Mouse (Mus musculus): ENCODE data around the gene Ptges2. TPM values are rescaled to one million over a fixed set of nuclear protein-coding genes. Genes with fewer than 3 reads are reported as not detected.

Ptges2 gene
- polyA plus RNA-seq, 1 experiment from 2014 or later, result 39.5 TPM

DNA sequence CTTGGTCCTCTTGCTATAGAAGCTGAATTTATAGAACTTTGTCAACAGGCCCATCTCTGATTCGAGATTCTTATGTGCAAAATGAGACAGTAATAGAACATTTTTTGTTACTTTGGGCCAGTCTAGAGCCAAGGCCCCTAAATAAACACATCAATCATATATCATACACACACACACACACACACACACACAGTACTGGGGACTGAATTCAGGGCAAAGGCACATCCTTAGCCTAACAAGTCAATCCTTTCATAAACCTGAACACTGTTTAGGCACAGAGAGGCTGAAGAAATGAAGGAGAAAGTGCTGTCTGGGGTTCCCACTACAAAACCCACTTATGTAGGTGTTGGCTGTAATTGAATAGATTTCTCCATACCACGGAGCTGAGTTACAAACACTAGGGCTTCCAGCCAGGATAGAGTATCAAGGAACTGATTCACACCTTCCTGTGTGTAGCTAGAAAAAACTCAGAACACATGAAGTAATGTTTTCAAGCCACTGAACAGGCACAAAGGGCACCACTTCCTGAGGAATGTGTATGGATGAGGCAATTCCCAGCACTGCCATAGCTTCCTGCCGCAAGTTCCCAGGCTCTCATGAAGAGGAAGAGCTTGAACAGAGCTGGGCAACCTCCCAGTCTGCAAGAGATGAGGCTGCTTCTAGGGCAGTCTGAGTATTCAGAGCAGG lies 41.1 kb downstream of the Ptges2 start:
- Histone ChIP-seq H3K4me2 (replicated peaks; ENCODE audit: low read depth, low read length) (no peak overlapping the region), H3K4me3 (ENCODE audit: low read length) (no peak overlapping the region), H3K27me3 (ENCODE audit: insufficient read depth, low read length) (no peaks in the 10 kb centered on the region), H3K9me3 (ENCODE audit: low read length) (no peaks in the 10 kb centered on the region), H3K27ac (ENCODE audit: low read length) (peak overlapping the region; percentile 77), H3K36me3 (ENCODE audit: insufficient read depth, low read length) (no peaks in the 10 kb centered on the region), H3K4me1 (ENCODE audit: insufficient read depth, low read length) (peaks cover 30% of the 10 kb centered on the region), H3K9ac (replicated peaks; ENCODE audit: low read length) (peak overlapping the region; percentile 5; the same call in 1 of the 2 replicates)
- ATAC-seq (ENCODE audit: low FRiP score, low TSS enrichment), result peak; percentile 82; the same call in 1 of the 2 replicates
- 50% methylated on average over 3 of the region's 3 CpGs for WGBS

DNA sequence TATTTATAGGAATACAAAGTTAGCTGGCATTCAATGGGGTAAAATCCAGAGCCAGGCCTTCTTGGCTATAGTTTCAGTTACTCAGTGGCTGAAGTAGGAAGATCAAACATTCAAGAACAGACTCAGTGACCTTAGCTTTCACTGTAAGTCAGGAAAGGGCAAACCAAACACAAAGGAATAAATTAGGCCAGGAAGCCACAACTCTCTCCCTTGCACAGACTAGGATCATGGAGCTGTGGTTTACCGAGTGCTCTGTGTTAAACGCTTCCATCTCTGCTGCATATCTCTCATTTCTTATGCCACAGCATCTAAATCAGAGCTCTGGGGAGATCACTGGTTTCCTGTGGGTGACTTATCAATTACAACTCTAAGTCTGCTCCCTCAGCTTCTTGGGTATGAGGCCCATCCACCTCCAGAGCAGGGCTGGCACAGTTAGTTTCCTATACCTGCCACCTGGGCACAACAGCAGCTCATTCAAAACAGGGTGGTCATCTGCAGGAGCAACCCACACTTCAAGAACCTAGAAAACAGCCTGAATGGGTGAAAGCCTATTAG lies 42.0 kb downstream of the Ptges2 start:
- no peaks in the 10 kb centered on the region for H3K9me3 ChIP-seq (ENCODE audit: low read length)
- H3K36me3 ChIP-seq (ENCODE audit: insufficient read depth, low read length), result no peaks in the 10 kb centered on the region
- ATAC-seq (ENCODE audit: low FRiP score, low TSS enrichment), result no peak
- peaks cover 30% of the 10 kb centered on the region for H3K4me1 ChIP-seq (ENCODE audit: insufficient read depth, low read length)
- WGBS, result 67% methylated on average over 2 of the region's 2 CpGs
- no peaks in the 10 kb centered on the region for H3K27me3 ChIP-seq (ENCODE audit: insufficient read depth, low read length)
- no peak overlapping the region for H3K4me3 ChIP-seq (ENCODE audit: low read length)
- peak overlapping the region; percentile 5 for H3K9ac ChIP-seq (replicated peaks; ENCODE audit: low read length)
- H3K27ac ChIP-seq (ENCODE audit: low read length), result peak overlapping the region; percentile 77
- H3K4me2 ChIP-seq (replicated peaks; ENCODE audit: low read depth, low read length), result no peak overlapping the region

DNA sequence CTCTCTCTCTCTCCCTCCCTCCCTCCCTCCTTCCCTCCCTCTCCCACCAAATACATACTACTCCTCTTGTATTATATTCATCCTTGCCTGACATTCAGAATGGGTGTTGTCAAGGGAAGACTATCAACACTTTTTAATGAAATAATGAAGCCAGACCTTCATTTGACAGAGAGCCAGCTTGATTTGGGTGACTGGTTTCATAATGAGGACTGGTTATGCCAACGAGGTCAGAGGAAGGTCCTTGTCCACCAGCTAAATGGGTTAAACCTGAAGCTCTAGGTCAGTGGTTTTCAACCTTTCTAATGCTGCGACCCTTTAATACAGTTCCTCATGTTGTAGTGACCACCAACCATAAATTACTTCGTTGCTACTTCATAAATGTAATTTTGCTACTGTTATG lies 43.0 kb downstream of the Ptges2 start:
- no peak overlapping the region for H3K4me2 ChIP-seq (replicated peaks; ENCODE audit: low read depth, low read length)
- H3K4me3 ChIP-seq (ENCODE audit: low read length), result no peak overlapping the region
- no peaks in the 10 kb centered on the region for H3K36me3 ChIP-seq (ENCODE audit: insufficient read depth, low read length)
- H3K9me3 ChIP-seq (ENCODE audit: low read length), result no peaks in the 10 kb centered on the region
- WGBS, result 80% methylated on average over 3 of the region's 3 CpGs
- no peak for ATAC-seq (ENCODE audit: low FRiP score, low TSS enrichment)
- H3K9ac ChIP-seq (replicated peaks; ENCODE audit: low read length), result no peak overlapping the region
- no peak overlapping the region for H3K27ac ChIP-seq (ENCODE audit: low read length)
- peaks cover 30% of the 10 kb centered on the region for H3K4me1 ChIP-seq (ENCODE audit: insufficient read depth, low read length)
- H3K27me3 ChIP-seq (ENCODE audit: insufficient read depth, low read length), result no peaks in the 10 kb centered on the region

DNA sequence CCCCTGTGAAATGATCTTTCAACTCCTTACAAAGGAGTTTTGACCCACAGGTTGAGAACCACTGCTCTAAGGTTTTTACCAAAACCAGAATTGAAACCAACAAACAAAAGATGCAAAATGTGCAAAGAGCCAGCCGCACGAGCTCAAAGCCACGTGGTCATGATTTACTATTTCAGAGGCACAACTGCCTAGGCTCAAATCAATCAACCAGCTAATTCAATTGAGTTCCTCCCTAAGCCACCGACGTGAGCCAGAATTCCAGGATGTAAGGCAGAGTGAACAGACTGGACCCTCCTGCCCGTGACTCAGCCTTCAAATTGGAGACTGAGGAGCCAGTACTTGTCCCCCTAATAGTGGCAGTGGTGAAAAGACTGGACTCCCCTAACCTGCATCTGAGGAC lies 43.5 kb downstream of the Ptges2 start:
- H3K27ac ChIP-seq (ENCODE audit: low read length), result no peak overlapping the region
- no peak overlapping the region for H3K9ac ChIP-seq (replicated peaks; ENCODE audit: low read length)

DNA sequence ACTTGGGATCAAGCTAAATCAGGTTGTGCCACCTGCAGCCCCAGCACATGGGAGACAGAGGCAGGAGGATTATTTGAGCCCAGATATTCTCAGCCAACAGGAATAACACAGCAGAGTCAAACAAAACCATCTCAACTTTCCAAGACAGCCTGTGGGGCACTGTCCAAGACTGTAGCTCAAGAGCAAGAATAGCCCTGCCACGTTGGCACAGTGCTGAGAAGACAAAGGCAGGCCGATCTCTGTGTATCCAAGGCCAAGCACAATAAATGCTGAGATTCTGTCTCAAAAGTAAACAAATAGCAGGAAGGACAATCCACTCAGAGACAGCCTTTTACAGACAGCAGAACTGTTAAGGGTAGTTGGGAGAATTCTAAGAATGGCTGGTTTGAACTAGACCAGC lies 44.5 kb downstream of the Ptges2 start:
- 59% methylated on average over 2 of the region's 2 CpGs for WGBS
- Histone ChIP-seq H3K9ac (replicated peaks; ENCODE audit: low read length) (no peak overlapping the region), H3K27me3 (ENCODE audit: insufficient read depth, low read length) (no peaks in the 10 kb centered on the region), H3K9me3 (ENCODE audit: low read length) (no peaks in the 10 kb centered on the region), H3K4me1 (ENCODE audit: insufficient read depth, low read length) (peaks cover 30% of the 10 kb centered on the region), H3K36me3 (ENCODE audit: insufficient read depth, low read length) (no peaks in the 10 kb centered on the region), H3K4me2 (replicated peaks; ENCODE audit: low read depth, low read length) (no peak overlapping the region), H3K27ac (ENCODE audit: low read length) (peak overlapping the region; percentile 31), H3K4me3 (ENCODE audit: low read length) (no peak overlapping the region)
- ATAC-seq (ENCODE audit: low FRiP score, low TSS enrichment), result no peak

More for the DNA sequence above, 43.5 kb downstream of the Ptges2 start:
- no peak for ATAC-seq (ENCODE audit: low FRiP score, low TSS enrichment)
- H3K27me3 ChIP-seq (ENCODE audit: insufficient read depth, low read length), result no peaks in the 10 kb centered on the region
- H3K4me2 ChIP-seq (replicated peaks; ENCODE audit: low read depth, low read length), result no peak overlapping the region
- 13% methylated on average over 6 of the region's 6 CpGs for WGBS
- peaks cover 30% of the 10 kb centered on the region for H3K4me1 ChIP-seq (ENCODE audit: insufficient read depth, low read length)
- no peaks in the 10 kb centered on the region for H3K36me3 ChIP-seq (ENCODE audit: insufficient read depth, low read length)
- no peaks in the 10 kb centered on the region for H3K9me3 ChIP-seq (ENCODE audit: low read length)
- no peak overlapping the region for H3K4me3 ChIP-seq (ENCODE audit: low read length)

DNA sequence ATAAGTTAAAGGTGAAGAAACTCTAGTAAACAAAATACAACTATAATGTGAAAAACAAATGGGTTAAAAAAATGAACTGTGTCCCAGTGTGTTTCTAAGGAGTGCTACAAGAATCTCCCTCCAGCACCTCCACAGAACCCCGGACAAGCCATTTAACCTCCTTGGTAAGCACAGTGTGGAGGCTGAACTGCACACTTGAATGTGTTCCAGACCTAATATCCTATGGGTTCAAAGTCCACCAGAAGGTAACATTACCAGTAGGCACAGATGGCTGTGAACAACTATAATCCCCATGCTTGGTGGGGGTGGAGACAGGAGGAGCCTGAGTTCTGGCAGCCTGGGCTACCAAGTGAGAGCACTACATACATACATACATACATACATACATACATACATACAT lies 44.9 kb downstream of the Ptges2 start:
- H3K4me2 ChIP-seq (replicated peaks; ENCODE audit: low read depth, low read length), result no peak overlapping the region
- peak overlapping the region; percentile 51 for H3K27ac ChIP-seq (ENCODE audit: low read length)
- H3K9ac ChIP-seq (replicated peaks; ENCODE audit: low read length), result no peak overlapping the region
- no peaks in the 10 kb centered on the region for H3K9me3 ChIP-seq (ENCODE audit: low read length)
- H3K4me3 ChIP-seq (ENCODE audit: low read length), result no peak overlapping the region
- H3K27me3 ChIP-seq (ENCODE audit: insufficient read depth, low read length), result no peaks in the 10 kb centered on the region
- no peaks in the 10 kb centered on the region for H3K36me3 ChIP-seq (ENCODE audit: insufficient read depth, low read length)
- H3K4me1 ChIP-seq (ENCODE audit: insufficient read depth, low read length), result peaks cover 30% of the 10 kb centered on the region
- WGBS, result 71% methylated on average over 1 of the region's 1 CpGs
- ATAC-seq (ENCODE audit: low FRiP score, low TSS enrichment), result no peak

DNA sequence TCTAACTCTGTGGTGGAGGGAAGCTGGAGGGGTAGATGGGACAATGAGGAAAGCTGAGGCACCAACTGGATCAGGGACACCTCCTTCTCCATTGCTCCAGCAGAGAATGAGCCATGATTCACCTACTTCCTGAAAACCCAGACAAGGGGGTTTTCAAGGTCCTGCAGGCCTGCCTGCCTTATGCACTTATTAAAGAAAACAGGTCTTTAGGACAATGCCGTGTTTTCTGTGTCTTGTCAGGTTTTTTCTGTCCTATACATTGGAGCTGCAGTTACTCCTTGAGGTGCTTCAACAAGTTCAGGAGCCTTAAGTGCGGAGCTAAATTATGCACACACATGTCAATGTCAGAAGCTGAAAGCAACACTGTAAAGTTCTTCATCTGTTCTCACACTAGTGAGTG lies 45.9 kb downstream of the Ptges2 start:
- H3K4me2 ChIP-seq (replicated peaks; ENCODE audit: low read depth, low read length), result no peak overlapping the region
- 87% methylated on average over 2 of the region's 2 CpGs for WGBS
- no peaks in the 10 kb centered on the region for H3K9me3 ChIP-seq (ENCODE audit: low read length)
- no peak overlapping the region for H3K9ac ChIP-seq (replicated peaks; ENCODE audit: low read length)
- H3K36me3 ChIP-seq (ENCODE audit: insufficient read depth, low read length), result no peaks in the 10 kb centered on the region
- H3K27me3 ChIP-seq (ENCODE audit: insufficient read depth, low read length), result no peaks in the 10 kb centered on the region
- ATAC-seq (ENCODE audit: low FRiP score, low TSS enrichment), result no peak
- no peak overlapping the region for H3K4me3 ChIP-seq (ENCODE audit: low read length)
- no peak overlapping the region for H3K27ac ChIP-seq (ENCODE audit: low read length)
- H3K4me1 ChIP-seq (ENCODE audit: insufficient read depth, low read length), result peaks cover 30% of the 10 kb centered on the region

DNA sequence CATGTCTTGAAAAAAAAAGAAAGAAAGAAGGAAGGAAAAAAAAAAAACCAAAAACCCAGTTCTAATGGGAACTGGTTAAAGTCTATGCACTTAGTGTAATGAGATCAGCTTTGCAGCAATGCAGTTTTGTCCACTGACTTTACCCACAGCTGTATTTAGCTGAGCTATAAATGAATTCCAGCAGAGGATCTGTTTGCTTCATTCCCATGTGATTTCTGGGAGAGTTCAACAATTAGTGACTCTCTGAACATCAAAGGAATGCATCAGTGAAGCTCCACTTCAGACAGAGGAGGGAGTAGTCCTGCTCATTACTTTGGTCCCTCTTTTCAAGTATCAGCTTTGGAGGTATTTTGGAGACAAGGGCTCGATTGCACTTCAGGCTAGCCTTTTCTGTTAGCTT lies 49.8 kb downstream of the Ptges2 start:
- no peak for ATAC-seq (ENCODE audit: low FRiP score, low TSS enrichment)
- no peak overlapping the region for H3K27ac ChIP-seq (ENCODE audit: low read length)
- no peaks in the 10 kb centered on the region for H3K36me3 ChIP-seq (ENCODE audit: insufficient read depth, low read length)
- peaks cover 19% of the 10 kb centered on the region; the same call in 1 of the 2 replicates for H3K4me1 ChIP-seq (ENCODE audit: insufficient read depth, low read length)
- no peak overlapping the region for H3K4me3 ChIP-seq (ENCODE audit: low read length)
- H3K9ac ChIP-seq (replicated peaks; ENCODE audit: low read length), result no peak overlapping the region
- 61% methylated on average over 1 of the region's 1 CpGs for WGBS
- no peaks in the 10 kb centered on the region for H3K27me3 ChIP-seq (ENCODE audit: insufficient read depth, low read length)
- H3K9me3 ChIP-seq (ENCODE audit: low read length), result no peaks in the 10 kb centered on the region
- H3K4me2 ChIP-seq (replicated peaks; ENCODE audit: low read depth, low read length), result no peak overlapping the region

DNA sequence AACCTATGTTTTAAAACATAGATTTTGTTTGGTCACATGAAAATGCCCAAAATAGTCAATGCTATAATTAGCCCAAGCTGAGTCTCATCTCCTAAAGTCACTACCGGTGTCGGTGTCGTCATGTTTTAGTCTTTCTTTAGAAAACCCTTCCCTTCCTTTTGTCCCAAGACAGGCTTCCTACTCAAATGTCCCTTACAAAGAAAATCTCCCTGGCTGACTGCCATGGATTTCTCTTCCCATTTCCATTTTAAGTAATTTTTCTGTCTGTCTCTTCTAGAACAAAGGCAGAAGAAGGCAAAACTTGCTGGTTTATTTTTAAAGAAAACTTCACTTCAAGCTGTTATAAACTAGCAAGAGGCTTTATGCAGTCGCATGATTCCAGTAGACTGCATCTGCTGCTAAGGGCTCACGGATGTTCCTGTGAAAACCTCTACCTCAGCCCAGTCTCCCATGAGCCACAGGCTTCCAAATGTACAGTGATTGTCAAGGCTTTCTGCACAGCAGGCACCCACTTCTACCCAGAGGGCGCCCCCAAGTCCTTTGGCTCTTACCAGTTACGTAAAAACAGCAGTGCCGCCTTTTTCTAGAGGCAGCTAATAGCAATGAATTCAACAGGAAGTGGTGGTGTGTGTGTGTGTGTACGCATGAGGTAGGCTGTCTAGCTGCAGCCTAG lies 51.7 kb downstream of the Ptges2 start:
- Histone ChIP-seq H3K4me3 (ENCODE audit: low read length) (no peak overlapping the region), H3K27me3 (ENCODE audit: insufficient read depth, low read length) (no peaks in the 10 kb centered on the region), H3K9me3 (ENCODE audit: low read length) (no peaks in the 10 kb centered on the region), H3K4me2 (replicated peaks; ENCODE audit: low read depth, low read length) (peak overlapping the region; percentile 32; the same call in 1 of the 2 replicates), H3K4me1 (ENCODE audit: insufficient read depth, low read length) (peaks cover 22% of the 10 kb centered on the region), H3K27ac (ENCODE audit: low read length) (peak overlapping the region; percentile 91), H3K36me3 (ENCODE audit: insufficient read depth, low read length) (no peaks in the 10 kb centered on the region), H3K9ac (replicated peaks; ENCODE audit: low read length) (peak overlapping the region; percentile 57; the same call in 1 of the 2 replicates)
- no peak for ATAC-seq (ENCODE audit: low FRiP score, low TSS enrichment)
- WGBS, result 53% methylated on average over 9 of the region's 9 CpGs

DNA sequence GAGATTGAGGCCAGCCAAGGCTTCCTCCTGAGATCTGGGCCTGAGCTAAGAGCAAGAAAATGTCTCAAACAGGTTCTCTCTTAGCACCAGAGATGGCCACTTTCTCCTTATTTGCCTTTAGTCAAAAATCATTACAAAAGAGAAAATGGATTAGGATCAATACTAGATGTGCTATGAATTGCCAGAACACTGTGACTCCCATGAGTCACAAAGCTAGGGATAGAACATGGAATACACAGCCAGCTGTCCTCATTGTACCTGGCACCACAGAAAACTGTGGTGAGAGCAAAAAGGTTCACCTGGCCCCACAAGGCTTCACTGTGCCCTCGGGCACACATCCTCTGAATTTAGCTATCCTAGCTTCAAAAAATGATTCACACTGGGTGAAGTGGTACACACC lies 52.8 kb downstream of the Ptges2 start:
- Histone ChIP-seq H3K9me3 (ENCODE audit: low read length) (no peaks in the 10 kb centered on the region), H3K4me1 (ENCODE audit: insufficient read depth, low read length) (peaks cover 32% of the 10 kb centered on the region), H3K4me2 (replicated peaks; ENCODE audit: low read depth, low read length) (no peak overlapping the region), H3K9ac (replicated peaks; ENCODE audit: low read length) (no peak overlapping the region), H3K27ac (ENCODE audit: low read length) (no peak overlapping the region), H3K27me3 (ENCODE audit: insufficient read depth, low read length) (no peaks in the 10 kb centered on the region), H3K4me3 (ENCODE audit: low read length) (no peak overlapping the region), H3K36me3 (ENCODE audit: insufficient read depth, low read length) (no peaks in the 10 kb centered on the region)
- WGBS, result 96% methylated on average over 1 of the region's 1 CpGs
- no peak for ATAC-seq (ENCODE audit: low FRiP score, low TSS enrichment)
